Mouse (Mus musculus): ENCODE results near the gene Gsto2.

The Gsto2 gene

GRCm38 (mm10) chr19:47890489-47891130 is 25.3 kb downstream of the Gsto2 start:
- DNase-seq (ENCODE audit: inconsistent age in 2 of 2, low spot score in 1 of 2): peak; percentile 43 to 71

- peak in 1 of 2 experiments; percentile 42 for DNase-seq (ENCODE audit: inconsistent age in 2 of 2, low spot score in 1 of 2)
Observed at GRCm38 (mm10) chr19:47891562-47892312, 26.4 kb downstream of the Gsto2 start.

- no peak for DNase-seq (ENCODE audit: inconsistent age in 2 of 2, low spot score in 1 of 2)
Observed at GRCm38 (mm10) chr19:47893092-47893491, 27.8 kb downstream of the Gsto2 start.

- DNase-seq (ENCODE audit: inconsistent age in 2 of 2, low spot score in 1 of 2): no peak
Observed at GRCm38 (mm10) chr19:47898472-47899079, 33.2 kb downstream of the Gsto2 start.

- peak in 1 of 2 experiments; percentile 32 for DNase-seq (ENCODE audit: inconsistent age in 2 of 2, low spot score in 1 of 2)
Observed at GRCm38 (mm10) chr19:47900012-47900411, 34.7 kb downstream of the Gsto2 start.

DNA sequence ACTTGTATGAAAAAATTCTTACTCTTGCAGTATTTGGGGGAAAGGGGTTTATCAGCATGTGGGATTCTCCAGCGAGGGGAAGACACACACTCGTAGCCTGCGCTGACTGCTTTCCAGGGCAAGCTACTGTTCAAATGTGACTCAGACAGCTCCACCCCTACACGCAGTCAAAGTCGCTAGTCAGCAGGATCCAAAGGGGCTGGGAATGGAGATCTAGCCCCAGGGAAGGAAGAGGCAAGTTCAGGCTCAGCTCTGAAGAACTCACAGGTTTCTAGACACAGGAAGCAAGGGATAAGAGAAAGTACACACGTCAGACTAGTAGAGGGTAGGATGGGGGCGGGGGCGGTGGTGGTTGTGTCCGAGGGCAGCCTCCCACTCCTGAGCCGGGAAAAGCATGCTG is 35.2 kb downstream of the Gsto2 start:
- DNase-seq (ENCODE audit: inconsistent age in 2 of 2, low spot score in 1 of 2): no peak

DNA sequence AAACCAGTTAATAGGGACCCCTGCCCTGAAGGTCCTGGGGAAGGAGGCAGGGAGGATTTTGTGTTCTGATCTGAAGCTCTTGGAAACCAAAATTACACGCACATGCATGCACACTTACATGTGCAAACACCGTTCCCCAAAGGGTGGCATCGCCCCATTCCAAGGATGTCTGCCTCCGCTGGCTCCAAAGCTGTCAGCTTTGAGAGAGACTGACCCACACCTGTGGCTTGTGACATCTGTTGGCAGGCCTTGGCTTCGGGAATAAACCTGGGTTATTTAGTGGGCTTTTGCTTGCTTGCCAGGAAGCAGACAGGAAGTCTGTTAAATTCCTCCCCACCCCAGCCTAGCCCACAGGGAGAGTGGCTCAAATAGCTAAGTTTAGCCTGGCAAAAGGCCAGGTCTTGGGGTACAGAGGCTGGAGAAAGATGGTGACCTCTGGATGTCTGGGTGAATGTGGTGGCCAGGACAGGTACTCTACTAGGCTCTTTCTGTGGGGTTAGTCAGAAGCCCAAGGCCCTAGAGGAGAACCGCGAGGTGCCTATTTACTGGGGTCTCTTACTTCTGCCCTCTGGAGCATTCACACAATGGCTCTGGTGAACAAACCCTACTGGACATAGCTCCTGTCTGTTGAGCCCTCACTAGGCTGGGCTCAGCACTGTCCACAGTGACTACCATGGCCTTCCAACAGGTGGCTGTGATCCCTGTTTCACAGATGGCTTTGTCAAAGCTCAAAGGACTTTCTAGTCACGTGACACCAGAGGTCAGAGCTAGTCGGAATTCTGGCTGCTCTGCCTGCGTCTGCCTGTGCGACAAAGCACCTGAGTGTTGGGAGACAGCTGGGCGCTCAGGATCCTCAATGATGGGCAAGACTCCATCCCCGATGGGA is 37.2 kb downstream of the Gsto2 start:
- DNase-seq (ENCODE audit: inconsistent age in 2 of 2, low spot score in 1 of 2): peak; percentile 59 to 74

DNA sequence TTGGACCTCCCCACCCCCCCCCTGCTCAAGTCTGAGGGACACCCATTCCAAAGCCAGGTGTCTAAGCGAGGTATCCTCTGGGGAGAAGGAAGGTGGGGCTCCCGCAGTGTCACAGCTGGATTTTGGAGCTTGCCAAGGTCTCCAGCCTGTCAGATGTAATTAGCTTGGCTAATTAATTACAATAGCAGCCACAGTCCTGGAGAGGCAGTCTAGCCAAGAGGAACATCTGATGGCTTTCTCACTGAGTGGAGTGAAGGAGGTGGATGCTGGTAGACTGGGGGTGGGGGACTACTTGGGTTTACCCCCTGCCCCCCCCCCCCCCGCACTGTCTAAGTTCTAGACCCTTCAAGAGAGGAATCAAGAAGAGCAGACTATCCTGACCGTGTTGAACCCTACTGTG is 38.3 kb downstream of the Gsto2 start:
- DNase-seq (ENCODE audit: inconsistent age in 2 of 2, low spot score in 1 of 2): no peak

GRCm38 (mm10) chr19:47905081-47905480 is 39.7 kb downstream of the Gsto2 start:
- no peak for DNase-seq (ENCODE audit: inconsistent age in 2 of 2, low spot score in 1 of 2)

- no peak for DNase-seq (ENCODE audit: inconsistent age in 2 of 2, low spot score in 1 of 2)
Observed at GRCm38 (mm10) chr19:47905603-47906002, 40.3 kb downstream of the Gsto2 start.

- DNase-seq (ENCODE audit: inconsistent age in 2 of 2, low spot score in 1 of 2): peak; percentile 62 to 70
Observed at GRCm38 (mm10) chr19:47907596-47907995, 42.3 kb downstream of the Gsto2 start.

DNA sequence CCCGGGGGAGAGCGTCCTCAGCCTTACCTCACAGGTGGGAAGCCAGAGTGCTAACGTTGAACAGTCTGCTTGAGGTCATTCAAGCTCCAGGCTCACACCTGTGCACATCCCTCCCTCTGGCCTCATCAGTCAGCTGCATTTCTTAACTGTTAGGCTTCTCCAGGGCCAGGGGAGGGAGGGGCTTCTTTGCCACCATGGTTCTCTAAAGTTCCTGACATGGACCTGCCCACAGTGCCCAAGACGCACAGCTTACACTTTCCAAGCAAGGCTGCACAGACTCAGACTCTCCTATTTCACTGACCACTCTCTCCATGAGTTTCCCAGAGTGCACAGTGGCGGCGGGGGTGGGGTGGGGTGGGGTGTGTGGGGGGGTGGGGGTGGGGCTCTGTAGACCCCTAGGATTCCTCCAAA is 43.6 kb downstream of the Gsto2 start:
- no peak for DNase-seq (ENCODE audit: inconsistent age in 2 of 2, low spot score in 1 of 2)

DNA sequence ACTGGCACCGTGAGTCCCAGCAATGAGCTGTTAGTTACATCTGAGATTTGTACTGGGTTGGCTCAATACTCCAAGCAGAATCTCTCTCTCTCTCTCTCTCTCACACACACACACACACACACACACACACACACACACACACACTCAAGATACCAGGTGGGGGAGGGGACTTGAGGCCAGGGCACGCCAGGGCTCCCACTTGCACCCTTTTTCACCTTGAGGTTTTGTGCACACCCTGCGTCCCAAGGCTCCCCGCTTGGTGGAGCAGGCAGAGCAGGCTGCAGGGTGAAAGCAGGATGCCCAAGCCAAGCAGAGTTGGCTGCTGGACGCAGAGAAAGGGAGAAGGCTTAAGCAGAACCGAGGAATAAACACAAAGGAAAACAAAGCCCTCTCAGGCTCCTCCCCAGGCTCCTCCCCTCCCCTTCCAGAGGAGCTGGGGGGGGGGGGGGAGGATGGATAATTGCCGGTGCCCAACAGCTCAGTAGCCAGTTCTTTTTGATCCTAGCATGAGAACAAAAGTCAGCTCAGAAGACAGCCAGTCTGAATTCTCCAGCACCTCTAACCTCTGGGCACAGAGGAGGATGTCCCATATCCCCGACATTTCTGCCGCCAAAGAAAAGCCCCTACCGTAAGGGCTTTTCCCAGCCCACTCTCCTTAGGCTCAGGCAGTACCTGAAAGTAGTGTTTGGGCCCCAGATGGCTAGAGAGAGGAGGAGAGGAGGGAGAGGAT is 44.2 kb downstream of the Gsto2 start:
- peak; percentile 39 to 70 for DNase-seq (ENCODE audit: inconsistent age in 2 of 2, low spot score in 1 of 2)

DNA sequence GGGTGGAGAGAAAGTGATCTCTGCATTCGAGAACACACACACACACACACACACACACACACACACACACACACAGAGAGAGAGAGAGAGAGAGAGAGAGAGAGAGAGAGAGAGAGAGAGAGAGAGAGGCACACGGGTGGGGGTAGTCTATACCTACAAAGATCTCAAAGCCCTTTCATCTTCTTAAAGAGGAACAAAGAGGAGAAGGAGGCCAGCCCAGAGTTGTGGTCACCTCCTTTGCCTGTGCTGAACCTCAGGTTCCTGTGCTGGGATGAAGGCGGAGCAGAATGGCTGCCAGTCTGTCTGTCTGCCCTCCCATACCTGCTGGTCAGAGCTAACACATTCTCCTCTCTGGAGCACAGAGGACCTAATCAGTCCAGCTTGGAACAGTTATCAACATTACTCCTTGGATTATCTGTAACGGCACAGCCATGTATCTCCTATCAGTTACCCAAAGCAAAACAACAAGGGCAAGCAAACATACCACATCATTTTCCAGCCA is 44.8 kb downstream of the Gsto2 start:
- DNase-seq (ENCODE audit: inconsistent age in 2 of 2, low spot score in 1 of 2): no peak

GRCm38 (mm10) chr19:47910751-47911150 is 45.4 kb downstream of the Gsto2 start:
- no peak for DNase-seq (ENCODE audit: inconsistent age in 2 of 2, low spot score in 1 of 2)

GRCm38 (mm10) chr19:47913344-47913743 is 48.0 kb downstream of the Gsto2 start:
- DNase-seq (ENCODE audit: inconsistent age in 2 of 2, low spot score in 1 of 2): peak in 1 of 2 experiments; percentile 56

- no peak for DNase-seq (ENCODE audit: inconsistent age in 2 of 2, low spot score in 1 of 2)
Observed at GRCm38 (mm10) chr19:47914191-47914590, 48.9 kb downstream of the Gsto2 start.

- no peak for DNase-seq (ENCODE audit: inconsistent age in 2 of 2, low spot score in 1 of 2)
Observed at GRCm38 (mm10) chr19:47915251-47915650, 49.9 kb downstream of the Gsto2 start.

GRCm38 (mm10) chr19:47917396-47917795 is 52.1 kb downstream of the Gsto2 start:
- DNase-seq (ENCODE audit: inconsistent age in 2 of 2, low spot score in 1 of 2): no peak

GRCm38 (mm10) chr19:47918016-47918415 is 52.7 kb downstream of the Gsto2 start:
- peak in 1 of 2 experiments; percentile 66 for DNase-seq (ENCODE audit: inconsistent age in 2 of 2, low spot score in 1 of 2)
